Mouse (Mus musculus) adrenal gland, adult (tissue): ENCODE data around the gene Rfc2.

Source experiments
- DNase-seq, 2 experiments: peaks; one replicate each; pipeline ENCODE4 v3.0.0; 2022 to 2023; ENCODE audit warnings: low spot score in 1 of 2; ENCODE audit not compliant: inconsistent age in 2 of 2

The Rfc2 gene

DNA sequence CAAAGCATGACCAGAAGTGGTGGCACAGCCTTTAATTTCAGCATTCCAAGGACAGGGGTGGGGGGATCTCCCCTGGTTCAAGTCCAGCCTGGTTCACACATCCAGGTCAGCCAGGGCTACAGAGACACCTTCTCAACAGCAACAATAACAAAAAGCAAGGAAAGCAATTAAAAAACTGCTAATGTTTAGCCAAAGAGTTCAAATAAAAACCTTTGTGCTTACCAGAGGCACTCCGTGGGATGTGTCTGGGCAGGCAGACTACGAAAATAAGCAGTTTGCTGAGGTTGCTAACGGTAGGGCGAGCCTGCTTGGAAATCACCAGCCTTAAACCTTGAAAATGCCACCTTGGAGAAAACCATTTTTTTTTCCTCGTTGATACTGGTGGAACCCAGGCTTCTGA is at the start of gene Rfc2:
TSS of gene Rfc2 (plus strand) at position 221 of the 400 bp plus-strand sequence.
- DNase-seq = no peak

GRCm38 (mm10) chr5:134531585-134531984 is 49.6 kb upstream of the Rfc2 start:
- DNase-seq = peak in 1 of 2 experiments; percentile 55

- peak in 1 of 2 experiments; percentile 81 for DNase-seq
Measured at GRCm38 (mm10) chr5:134532417-134532816, 48.7 kb upstream of the Rfc2 start.

- no peak for DNase-seq
Measured at GRCm38 (mm10) chr5:134536036-134536435, 45.1 kb upstream of the Rfc2 start.

DNA sequence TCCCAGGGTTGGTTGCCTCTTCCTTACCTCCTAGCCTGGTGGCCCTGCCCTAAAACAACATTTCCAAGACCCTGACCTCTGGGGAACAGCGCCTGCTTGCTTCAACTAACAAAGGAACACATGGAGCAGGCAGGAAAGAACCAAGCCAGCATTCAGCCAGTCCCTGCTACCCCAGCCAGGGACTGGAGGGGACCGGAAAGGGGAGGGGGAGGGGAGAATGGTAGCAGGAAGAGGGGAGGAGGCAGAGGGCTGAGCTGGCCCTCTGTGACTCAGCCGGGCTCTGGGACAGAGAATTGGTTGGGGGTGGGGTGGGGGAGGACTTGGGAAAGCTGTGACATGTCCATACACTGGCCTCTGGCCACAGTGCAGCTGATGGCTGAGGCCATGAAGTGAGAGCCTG is 41.3 kb upstream of the Rfc2 start:
- peak; percentile 76 to 88 for DNase-seq

- DNase-seq = peak in 1 of 2 experiments; percentile 70
Measured at GRCm38 (mm10) chr5:134540881-134541280, 40.3 kb upstream of the Rfc2 start.

DNA sequence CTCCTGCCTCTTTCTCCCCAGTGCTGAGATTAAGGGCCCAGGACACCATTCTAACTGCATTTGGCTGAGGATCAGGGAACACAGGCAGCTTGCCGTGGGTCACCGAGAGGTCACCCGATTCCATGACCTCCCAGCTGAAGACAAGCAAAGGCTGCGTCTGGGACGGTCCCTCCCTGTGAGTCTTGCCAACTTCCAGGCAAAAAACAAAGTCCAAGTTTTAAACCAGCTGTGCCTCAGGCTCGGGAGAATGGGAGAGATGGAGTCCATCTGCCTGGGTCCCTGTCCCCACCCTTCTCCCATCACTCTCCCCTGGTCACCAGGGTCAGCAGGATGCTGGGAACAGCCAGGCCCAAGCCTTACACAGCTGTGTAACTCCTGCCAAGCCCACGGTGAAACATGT is 39.5 kb upstream of the Rfc2 start:
- peak; percentile 57 to 76 for DNase-seq

- peak in 1 of 2 experiments; percentile 67 for DNase-seq
Measured at GRCm38 (mm10) chr5:134544516-134545241, 36.5 kb upstream of the Rfc2 start.

DNA sequence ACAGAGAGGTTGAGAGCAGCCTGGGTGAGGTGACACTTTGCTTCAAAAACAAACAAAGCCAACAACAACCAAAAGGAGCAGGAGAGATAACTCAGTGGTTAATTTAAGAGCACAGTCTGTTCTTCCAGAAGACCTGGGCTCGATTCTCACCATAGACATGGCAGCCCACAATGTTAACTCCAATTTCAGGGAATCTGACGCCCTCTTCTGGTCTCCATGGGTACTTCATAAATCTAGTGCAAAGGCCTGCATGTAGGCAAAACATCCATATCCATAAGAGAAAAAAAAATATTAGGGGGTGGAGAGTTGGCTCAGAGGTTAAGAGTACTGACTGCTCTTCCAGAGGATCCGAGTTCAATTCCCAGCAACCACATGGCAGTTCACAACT is 35.9 kb upstream of the Rfc2 start:
- DNase-seq = peak in 1 of 2 experiments; percentile 65

GRCm38 (mm10) chr5:134546790-134547189 is 34.4 kb upstream of the Rfc2 start:
- no peak for DNase-seq

DNA sequence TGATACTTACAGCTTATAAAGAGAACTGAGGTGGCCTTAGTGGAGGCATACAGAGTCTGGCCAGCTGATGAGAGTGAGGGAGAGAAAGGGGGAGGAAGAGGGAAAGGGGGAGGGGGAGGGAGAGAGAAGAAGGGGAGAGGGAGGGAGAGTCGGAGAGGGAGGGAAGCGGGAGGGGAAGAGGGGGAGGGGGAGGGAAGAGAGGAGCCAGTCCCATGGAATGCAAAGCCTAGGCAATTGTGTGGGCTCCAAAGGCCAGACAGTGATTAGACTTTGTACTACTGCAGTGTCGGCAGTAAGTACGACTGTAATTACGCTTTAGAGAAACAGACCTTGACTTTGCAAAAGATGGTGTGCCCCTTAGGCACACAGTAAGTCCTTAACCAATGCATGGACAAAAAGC is 32.9 kb upstream of the Rfc2 start:
- no peak for DNase-seq

DNA sequence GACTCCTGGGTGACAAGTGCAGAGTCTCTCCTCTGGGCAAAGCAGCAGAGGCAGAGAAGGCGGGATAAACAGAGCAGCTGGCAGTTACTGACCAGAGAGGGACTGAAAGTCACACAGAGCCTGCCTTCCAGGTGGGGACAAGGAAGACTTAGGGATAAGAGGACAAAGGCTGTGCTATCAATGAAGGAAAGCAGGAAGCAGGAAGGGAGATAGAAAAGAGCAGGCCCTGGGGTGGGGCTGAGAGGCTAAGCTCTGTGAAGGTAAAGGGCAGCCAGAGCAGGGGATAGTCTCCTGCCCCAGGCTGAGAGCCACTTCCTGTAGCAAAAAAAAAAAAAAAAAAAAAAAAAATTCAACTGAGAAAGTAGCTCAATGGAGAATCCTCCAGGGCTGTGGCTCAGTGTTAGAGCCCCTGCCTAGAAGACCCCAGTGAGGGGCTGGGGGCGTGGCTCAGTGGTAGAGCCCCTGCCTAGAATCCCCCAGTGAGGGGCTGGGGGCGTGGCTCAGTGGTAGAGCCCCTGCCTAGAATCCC is 31.5 kb upstream of the Rfc2 start:
- no peak for DNase-seq

GRCm38 (mm10) chr5:134550836-134551232 is 30.3 kb upstream of the Rfc2 start:
- DNase-seq = no peak

DNA sequence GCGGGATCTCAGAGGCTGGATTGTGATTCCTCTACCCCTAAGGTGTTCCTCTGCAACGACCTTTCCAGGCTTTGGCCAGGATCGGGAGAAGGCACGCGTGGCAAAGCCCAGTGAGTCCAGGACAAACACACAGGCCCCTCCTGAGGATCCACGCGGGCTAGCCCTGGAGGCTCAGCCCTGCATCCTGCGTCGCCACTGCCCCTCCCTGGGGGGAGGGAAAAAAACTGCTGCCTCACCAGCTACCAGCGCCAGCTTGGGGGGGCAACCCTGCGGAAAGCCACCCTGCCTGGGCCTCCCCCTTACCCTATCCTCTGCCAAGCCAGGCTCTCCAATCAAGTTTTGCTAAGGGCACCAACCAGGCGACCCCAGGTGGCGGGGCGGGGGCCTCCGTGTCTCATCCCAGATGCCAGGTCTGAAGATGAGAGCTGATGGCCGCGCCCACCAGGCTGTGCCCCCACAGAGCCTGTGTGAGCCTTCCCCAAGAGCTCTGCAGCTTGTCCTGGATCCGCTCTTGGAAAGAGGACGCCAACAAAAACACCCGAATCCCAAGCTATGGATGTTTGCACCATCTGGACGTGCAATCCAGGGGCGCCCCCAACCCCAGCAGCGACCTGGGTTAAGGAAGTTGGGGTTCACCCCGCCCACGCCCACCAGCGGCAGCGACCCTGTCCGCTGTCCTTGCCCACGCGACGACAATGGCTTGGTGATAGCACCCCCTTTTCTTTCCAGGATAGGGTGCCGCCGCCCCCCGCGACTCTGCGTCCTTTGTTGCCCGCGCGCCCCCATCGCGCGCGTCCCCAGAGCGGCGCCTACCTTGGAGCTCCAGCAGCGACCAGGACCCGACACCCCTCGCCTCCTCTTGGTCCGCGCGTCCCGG is 29.7 kb upstream of the Rfc2 start:
- peak; percentile 65 to 77 for DNase-seq

GRCm38 (mm10) chr5:134552110-134552972 is 28.8 kb upstream of the Rfc2 start, which contains the start of gene Clip2:
Clip2 (minus strand) TSS chr5:134552434.
- peak; percentile 99 for DNase-seq

DNA sequence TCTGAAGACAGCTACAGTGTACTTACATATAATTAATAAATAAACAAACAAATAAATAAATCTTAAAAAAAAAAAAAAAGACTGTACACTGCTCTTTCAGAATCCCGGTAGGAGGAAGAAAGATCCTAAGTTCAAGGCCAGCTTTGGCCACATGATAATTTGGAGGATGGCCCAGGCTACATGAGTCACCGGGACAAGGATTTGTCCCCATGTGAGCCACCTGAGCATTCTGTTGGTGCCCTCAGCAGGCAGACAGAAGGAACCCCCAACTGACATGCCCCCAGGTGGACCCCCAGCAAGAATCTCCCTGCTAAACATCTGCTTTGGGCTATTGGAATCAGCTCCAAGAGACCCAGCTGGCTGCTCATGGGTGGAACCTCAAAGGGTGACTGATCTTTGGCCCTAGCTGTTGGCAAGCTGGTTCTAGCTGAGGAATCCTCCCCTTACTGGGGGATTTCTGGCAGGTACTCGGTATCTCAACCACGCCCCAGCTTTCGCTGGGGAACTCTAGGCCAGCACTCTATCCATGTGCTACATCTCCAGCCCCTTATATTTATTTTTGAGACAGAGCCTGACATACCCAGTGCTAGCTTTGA is 27.1 kb upstream of the Rfc2 start:
- peak; percentile 84 to 93 for DNase-seq

DNA sequence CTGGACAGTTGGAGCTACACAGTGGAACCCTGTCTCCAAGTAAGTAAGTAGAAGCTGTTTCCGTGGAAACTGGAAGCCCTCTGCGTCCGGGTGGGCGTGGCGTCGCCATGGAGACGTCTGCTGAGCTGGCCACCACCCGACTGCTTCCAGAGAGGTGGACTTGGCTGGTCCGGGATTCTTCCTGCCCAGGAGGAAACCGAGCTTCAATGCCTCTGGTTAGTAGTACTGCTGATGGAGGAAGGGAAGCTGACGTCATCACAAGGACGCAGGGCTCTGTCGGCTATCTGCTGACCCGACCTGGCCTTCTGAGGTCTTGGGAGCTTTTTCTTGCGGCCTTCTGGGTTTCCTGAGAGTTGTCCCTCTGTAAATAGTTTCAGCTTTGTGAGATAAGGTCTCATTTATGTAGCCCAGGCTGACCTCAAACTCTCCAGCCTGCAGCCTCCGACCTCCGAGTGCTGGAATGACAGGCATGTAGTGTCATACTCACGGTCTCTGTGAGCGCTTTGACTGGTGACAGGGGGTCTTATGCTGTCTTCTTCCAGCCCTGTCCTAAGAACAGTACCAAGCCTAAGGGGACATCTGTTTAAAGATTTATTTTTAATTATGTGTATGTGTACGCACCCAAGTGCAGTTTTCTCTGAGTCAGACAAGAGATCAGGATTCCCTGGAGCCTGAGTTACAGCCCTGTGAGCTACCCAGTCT is 25.6 kb upstream of the Rfc2 start:
- DNase-seq = peak; percentile 88 to 92

DNA sequence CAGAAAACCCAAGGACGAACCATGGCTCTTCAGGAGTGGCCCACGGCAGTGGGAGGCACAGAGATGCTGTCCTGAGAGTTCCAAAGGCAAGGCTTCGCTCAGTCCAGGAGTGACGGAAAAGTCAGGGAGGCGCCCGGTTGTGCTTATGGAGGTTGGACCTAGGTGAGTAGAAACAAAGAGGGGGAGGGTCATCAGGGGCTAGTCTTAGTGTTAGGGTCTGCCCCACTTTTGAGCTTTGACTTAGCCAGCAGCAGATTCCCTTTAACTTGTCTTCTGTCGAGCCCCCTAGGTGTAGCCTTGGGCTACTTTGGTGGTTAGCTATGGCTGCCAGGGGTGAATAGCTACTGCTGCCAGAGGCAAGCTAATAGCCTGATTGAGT is 21.1 kb upstream of the Rfc2 start, which contains the start of gene Syna:
TSS of gene Syna (minus strand) at position 101 of the 379 bp plus-strand sequence.
- DNase-seq = no peak

DNA sequence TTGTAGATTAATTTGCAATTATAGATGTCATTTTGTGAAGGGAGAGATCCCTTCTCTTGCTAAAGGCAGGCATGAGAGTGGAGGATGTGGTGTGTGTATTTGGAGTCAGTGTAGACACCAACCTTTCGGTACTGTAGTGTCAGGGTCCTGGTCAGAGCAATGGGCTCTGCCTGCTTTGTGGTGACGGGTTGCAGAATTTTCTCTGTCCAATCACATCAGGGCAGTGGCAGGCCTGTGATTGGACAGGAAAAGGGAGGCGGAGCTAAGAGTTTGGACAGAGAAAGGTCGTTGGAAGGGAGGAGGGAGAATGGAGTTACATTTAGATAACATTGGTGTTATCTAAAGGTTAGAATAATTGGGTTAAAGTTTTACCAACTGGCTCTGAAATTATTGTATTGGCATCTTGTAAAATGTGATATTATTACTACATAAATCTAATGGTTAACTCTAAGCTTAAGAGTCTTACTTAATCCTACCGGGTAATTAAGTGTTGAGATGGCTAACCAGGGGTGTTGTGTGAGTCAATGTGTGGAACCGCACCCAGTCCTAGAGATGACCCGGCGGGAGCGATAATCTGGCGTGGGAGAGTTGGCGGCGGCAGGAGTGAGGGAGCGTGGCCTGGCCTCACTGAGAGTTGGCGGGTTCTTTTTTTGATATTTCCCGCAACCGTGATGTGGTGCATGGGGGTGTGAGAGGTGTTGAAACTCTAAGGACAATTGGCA is 20.6 kb upstream of the Rfc2 start:
- no peak for DNase-seq
